Mouse (Mus musculus) stomach, postnatal 0 days (tissue): ENCODE results near the gene Rbm6.

ENCODE experiments used
- CTCF ChIP-seq: IDR thresholded peaks from 2 replicates; pipeline ENCODE4 v1.5.1; 2016; ENCODE audit warnings: antibody characterized with exemption, low read depth, mild to moderate bottlenecking, moderate library complexity
- EP300 ChIP-seq: optimal IDR thresholded peaks from 2 replicates; pipeline ENCODE3; 2016; ENCODE audit warnings: antibody characterized with exemption

DNA sequence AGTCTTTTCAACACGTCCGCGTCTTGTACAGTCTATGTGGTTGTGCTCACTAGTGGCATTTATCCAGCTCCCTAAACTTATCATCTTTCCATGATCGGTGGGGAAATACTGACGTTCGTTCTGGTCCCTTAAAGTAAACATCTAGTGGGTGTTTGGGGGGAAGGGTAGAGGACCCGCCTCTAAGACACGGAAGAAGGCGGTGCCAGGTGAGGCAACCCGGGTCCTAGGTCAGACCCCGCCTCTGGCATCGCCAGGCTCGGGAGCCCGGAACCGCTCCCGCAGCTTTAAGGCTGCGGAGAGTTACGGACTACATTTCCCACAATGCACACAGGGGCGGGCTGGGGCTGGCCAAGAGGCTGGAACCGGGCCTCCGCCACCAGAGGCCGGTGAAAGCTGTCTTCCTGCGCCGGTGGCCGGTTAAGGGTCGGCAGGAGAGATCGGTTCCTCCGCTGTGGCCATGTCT, 14.8 kb upstream of the Rbm6 start, which contains the start of gene Mon1a:
- no peak for TF ChIP-seq CTCF
- no peak for TF ChIP-seq EP300
